Comparison of ENCODE assay signal across 18 mouse cellular contexts in the genomic region with DNA sequence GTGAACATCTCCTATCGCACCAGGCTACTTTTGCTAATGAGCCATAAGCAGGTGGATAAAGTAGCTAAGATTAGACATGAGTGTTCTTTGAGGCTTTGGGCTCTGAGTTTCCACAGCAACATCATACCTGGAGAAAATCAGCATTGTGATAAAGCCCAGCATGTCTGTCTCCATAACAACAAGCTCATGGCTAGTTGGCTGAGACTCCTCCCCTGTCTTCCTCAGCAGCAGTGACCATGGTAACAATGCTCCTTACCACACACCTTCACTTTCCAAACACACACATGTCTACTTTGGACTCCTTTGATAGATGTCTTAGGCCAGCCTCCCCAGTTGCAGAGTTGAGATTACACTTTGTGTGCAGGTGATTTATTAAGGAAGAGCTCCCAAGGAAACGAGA. TPM values are rescaled to one million over a fixed set of nuclear protein-coding genes. Genes with fewer than 3 reads are reported as not detected.
DNase-seq lines count a peak whose midpoint lies in the region; ATAC-seq lines count a peak whose summit lies in the region.
"Had no signal": no experiment of that assay in that cellular context is flagged by ENCODE, and none has a peak within 500 bp of the region (broad histone marks: within the 10 kb centered on the region; RNA-seq: fewer than 3 reads in every experiment).

No protein-coding gene starts in this region.

- H3K4me1 ChIP-seq in forebrain, embryonic 15.5 days: 0 out of 2 replicates have a peak, but pooled peaks cover 6% of the 10 kb centered on the region
- H3K4me1 ChIP-seq in forebrain, embryonic 11.5 days (replicated peaks; ENCODE audit: control insufficient read depth, insufficient read depth, low read length): no peaks in the 10 kb centered on the region
- H3K4me1 ChIP-seq in neural tube, embryonic 15.5 days: peaks cover 6% of the 10 kb centered on the region; the same call in 1 of the 2 replicates
- no peaks in the 10 kb centered on the region for H3K4me1 ChIP-seq in midbrain, embryonic 14.5 days (ENCODE audit: control insufficient read depth, insufficient read depth, low read length)
- H3K4me1 ChIP-seq: liver, embryonic 15.5 days; lung, embryonic 15.5 days had no signal

- peak; percentile 57 for ATAC-seq in forebrain, embryonic 15.5 days (replicated peaks)
- no peak for ATAC-seq in forebrain, embryonic 11.5 days (replicated peaks; ENCODE audit: low FRiP score)
- peak; percentile 55; the same call in 1 of the 2 replicates for ATAC-seq in neural tube, embryonic 15.5 days (ENCODE audit: low FRiP score)
- ATAC-seq in midbrain, embryonic 14.5 days (ENCODE audit: low FRiP score, low TSS enrichment): no peak
- no peak for ATAC-seq in cerebellum, adult (ENCODE audit: insufficient number of reproducible peaks, low FRiP score, low TSS enrichment)
- ATAC-seq: CD4-positive, CD25-positive, alpha-beta regulatory T cell, adult 4 months had no signal

- H3K9ac ChIP-seq in forebrain, embryonic 15.5 days (replicated peaks): no peak overlapping the region
- H3K9ac ChIP-seq in forebrain, embryonic 11.5 days (ENCODE audit: low read length): no peak overlapping the region
- no peak overlapping the region for H3K9ac ChIP-seq in neural tube, embryonic 15.5 days (replicated peaks)
- H3K9ac ChIP-seq in midbrain, embryonic 14.5 days (replicated peaks; ENCODE audit: low read length): no peak overlapping the region
- H3K9ac ChIP-seq: liver, embryonic 15.5 days; lung, embryonic 15.5 days; neural tube, embryonic 13.5 days had no signal

- WGBS in forebrain, embryonic 15.5 days: 84% methylated on average over 2 of the region's 2 CpGs
- WGBS in forebrain, embryonic 11.5 days: 90% methylated on average over 2 of the region's 2 CpGs
- WGBS in neural tube, embryonic 15.5 days: 71% methylated on average over 2 of the region's 2 CpGs
- WGBS in midbrain, embryonic 14.5 days: 91% methylated on average over 2 of the region's 2 CpGs

- H3K9me3 ChIP-seq in forebrain, embryonic 15.5 days: no peaks in the 10 kb centered on the region
- H3K9me3 ChIP-seq in forebrain, embryonic 11.5 days (ENCODE audit: control insufficient read depth, low read length): no peaks in the 10 kb centered on the region
- no peaks in the 10 kb centered on the region for H3K9me3 ChIP-seq in neural tube, embryonic 15.5 days (replicated peaks)
- H3K9me3 ChIP-seq in midbrain, embryonic 14.5 days (ENCODE audit: control insufficient read depth, low read length): no peaks in the 10 kb centered on the region
- H3K9me3 ChIP-seq: liver, embryonic 15.5 days; lung, embryonic 15.5 days; neural tube, embryonic 13.5 days had no signal

- DNase-seq in forebrain, embryonic 11.5 days (ENCODE audit: low spot score): no peak
- no peak for DNase-seq in neural tube, embryonic 10.5 days (ENCODE audit: extremely low spot score, low spot score)
- peak; percentile 28 for DNase-seq in midbrain, embryonic 14.5 days
- DNase-seq in adrenal gland, adult 8-10 months: no peak
- DNase-seq: adrenal gland, postnatal 36 days; cerebellum, adult 2 months; kidney, adult 2 months; kidney, postnatal 10 days; liver had no signal

- H3K36me3 ChIP-seq in forebrain, embryonic 15.5 days: no peaks in the 10 kb centered on the region
- no peaks in the 10 kb centered on the region for H3K36me3 ChIP-seq in forebrain, embryonic 11.5 days (ENCODE audit: control insufficient read depth, insufficient read depth, low read length)
- H3K36me3 ChIP-seq in neural tube, embryonic 15.5 days: no peaks in the 10 kb centered on the region
- H3K36me3 ChIP-seq in midbrain, embryonic 14.5 days (ENCODE audit: control insufficient read depth, insufficient read depth, low read length): no peaks in the 10 kb centered on the region
- H3K36me3 ChIP-seq: liver, embryonic 15.5 days; lung, embryonic 15.5 days; neural tube, embryonic 13.5 days had no signal

- no peak overlapping the region for H3K4me2 ChIP-seq in forebrain, embryonic 15.5 days (replicated peaks)
- H3K4me2 ChIP-seq in forebrain, embryonic 11.5 days (ENCODE audit: low read depth, low read length, severe bottlenecking): no peak overlapping the region
- H3K4me2 ChIP-seq in neural tube, embryonic 15.5 days: no peak overlapping the region
- no peak overlapping the region for H3K4me2 ChIP-seq in midbrain, embryonic 14.5 days (ENCODE audit: low read length)
- H3K4me2 ChIP-seq: heart, embryonic 11.5 days; liver, embryonic 15.5 days; lung, embryonic 15.5 days; neural tube, embryonic 13.5 days had no signal

- no peaks in the 10 kb centered on the region for H3K27me3 ChIP-seq in forebrain, embryonic 15.5 days
- no peaks in the 10 kb centered on the region for H3K27me3 ChIP-seq in forebrain, embryonic 11.5 days (ENCODE audit: control insufficient read depth, insufficient read depth, low read length)
- H3K27me3 ChIP-seq in neural tube, embryonic 15.5 days (replicated peaks): no peaks in the 10 kb centered on the region
- H3K27me3 ChIP-seq in midbrain, embryonic 14.5 days (ENCODE audit: control insufficient read depth, insufficient read depth, low read length): no peaks in the 10 kb centered on the region
- H3K27me3 ChIP-seq: liver, embryonic 15.5 days; lung, embryonic 15.5 days; neural tube, embryonic 13.5 days had no signal

- H3K4me3 ChIP-seq in forebrain, embryonic 15.5 days: no peak overlapping the region
- no peak overlapping the region for H3K4me3 ChIP-seq in forebrain, embryonic 11.5 days (ENCODE audit: low read depth, low read length)
- no peak overlapping the region for H3K4me3 ChIP-seq in neural tube, embryonic 15.5 days (replicated peaks)
- H3K4me3 ChIP-seq in midbrain, embryonic 14.5 days (replicated peaks; ENCODE audit: low read depth, low read length): no peak overlapping the region
- H3K4me3 ChIP-seq: left cerebral cortex, adult 2 months; liver, embryonic 15.5 days; lung, embryonic 15.5 days; neural tube, embryonic 13.5 days had no signal

- no peak overlapping the region for H3K27ac ChIP-seq in forebrain, embryonic 15.5 days (replicated peaks)
- no peak overlapping the region for H3K27ac ChIP-seq in forebrain, embryonic 11.5 days (ENCODE audit: low read depth, low read length)
- no peak overlapping the region for H3K27ac ChIP-seq in neural tube, embryonic 15.5 days (replicated peaks)
- H3K27ac ChIP-seq in midbrain, embryonic 14.5 days (replicated peaks; ENCODE audit: low read depth, low read length): no peak overlapping the region
- H3K27ac ChIP-seq: left cerebral cortex, adult 2 months; liver, embryonic 15.5 days; lung, embryonic 15.5 days; neural tube, embryonic 13.5 days had no signal

RNA-seq across cellular contexts. Expression of gene Rchy1, which starts 49.6 kb away (rescaled TPM):
- 70.6 and 74.0 TPM in 2 replicates for polyA plus RNA-seq in forebrain, embryonic 15.5 days (2015; fragmentation: Nextera tagmentation; extraction: Ambion mirVana)
- 44.5 and 45.8 TPM in 2 replicates for polyA plus RNA-seq in forebrain, embryonic 11.5 days (2014; fragmentation: Nextera tagmentation; extraction: Ambion mirVana)
- polyA plus RNA-seq in neural tube, embryonic 15.5 days (2015; fragmentation: Nextera tagmentation; extraction: Ambion mirVana): 91.8 and 92.1 TPM in 2 replicates
- polyA plus RNA-seq in midbrain, embryonic 14.5 days (2014; fragmentation: Nextera tagmentation; extraction: Ambion mirVana): 58.0 and 61.5 TPM in 2 replicates
- 10 to 100 TPM; 75.8 to 88.3 (median 80.6) TPM for total RNA-seq in adrenal gland, adult 8-10 months (2022)

Comparison
In these comparisons a context has a peak if more than half of its experiments do, and no peak if none do; other contexts are left out.
1. ATAC-seq: peak in forebrain, embryonic 15.5 days (single experiment) and neural tube, embryonic 15.5 days (single experiment); none in forebrain, embryonic 11.5 days (single experiment), midbrain, embryonic 14.5 days (single experiment) and cerebellum, adult (single experiment).